Mouse (Mus musculus) midbrain, embryonic 16.5 days (tissue): ENCODE measurements around the gene Gpr87. TPM values are rescaled to one million over a fixed set of nuclear protein-coding genes. Genes with fewer than 3 reads are reported as not detected.

Experiments used
- ATAC-seq: fragments of 200-750 bp; cut with Nextera tagmentation; 2 replicates; pipeline ENCODE4 v1.8.0; 2017; ENCODE audit warnings: moderate TSS enrichment
- H3K27ac ChIP-seq: fragments of 300-500 bp; sonication (generic); 2 replicates; pipeline ENCODE4 v1.5.1; 2014; ENCODE audit warnings: mild to moderate bottlenecking, low read length, mixed read lengths
- H3K27me3 ChIP-seq: fragments of 300-500 bp; sonication (generic); 2 replicates; pipeline ENCODE4 v1.6.1; 2014; ENCODE audit warnings: low read depth, low read length, mixed read lengths; ENCODE audit not compliant: control insufficient read depth, insufficient read depth
- H3K36me3 ChIP-seq: fragments of 300-500 bp; sonication (generic); 2 replicates; pipeline ENCODE4 v1.6.1; 2014; ENCODE audit warnings: mild to moderate bottlenecking, low read length, moderate library complexity, mixed read lengths; ENCODE audit not compliant: control insufficient read depth, insufficient read depth
- H3K4me1 ChIP-seq: fragments of 300-500 bp; sonication (generic); 2 replicates; pipeline ENCODE4 v1.6.1; 2014; ENCODE audit warnings: mild to moderate bottlenecking, low read length, mixed read lengths; ENCODE audit not compliant: control insufficient read depth, insufficient read depth
- H3K4me2 ChIP-seq: fragments of 300-500 bp; sonication (generic); 2 replicates; pipeline ENCODE4 v1.6.1; 2014; ENCODE audit warnings: mild to moderate bottlenecking, low read length, mixed read lengths
- H3K4me3 ChIP-seq: fragments of 300-500 bp; sonication (generic); 2 replicates; pipeline ENCODE4 v1.5.1; 2014; ENCODE audit warnings: low read depth, mild to moderate bottlenecking, low read length, moderate library complexity, mixed read lengths
- H3K9ac ChIP-seq: fragments of 300-500 bp; sonication (generic); 2 replicates; pipeline ENCODE4 v1.6.1; 2014; ENCODE audit warnings: low read depth, low read length, mixed read lengths
- H3K9me3 ChIP-seq: fragments of 300-500 bp; sonication (generic); replicated peaks from 2 replicates; pipeline ENCODE4 v1.6.1; 2014; ENCODE audit warnings: mild to moderate bottlenecking, low read length, mixed read lengths; ENCODE audit not compliant: control insufficient read depth, poor library complexity, severe bottlenecking
- WGBS: fragments of 180-500 bp; shearing (Covaris S2); extraction: QIAGEN DNeasy Blood & Tissue Kit; methylation state at CpG from one replicate; pipeline ENCODE4 v1.1.7; 2014; 5-methylcytosine and 5-hydroxymethylcytosine counted together
- polyA plus RNA-seq: library from polyadenylated mRNA; unstranded; fragments of >200 nt; fragmentation: Nextera tagmentation; extraction: Ambion mirVana; gene quantifications from 2 replicates; pipeline ENCODE4 v1.2.1, GENCODE M21; 2015

Gene Gpr87
- polyA plus RNA-seq, 1 experiment from 2014 or later = not detected

DNA sequence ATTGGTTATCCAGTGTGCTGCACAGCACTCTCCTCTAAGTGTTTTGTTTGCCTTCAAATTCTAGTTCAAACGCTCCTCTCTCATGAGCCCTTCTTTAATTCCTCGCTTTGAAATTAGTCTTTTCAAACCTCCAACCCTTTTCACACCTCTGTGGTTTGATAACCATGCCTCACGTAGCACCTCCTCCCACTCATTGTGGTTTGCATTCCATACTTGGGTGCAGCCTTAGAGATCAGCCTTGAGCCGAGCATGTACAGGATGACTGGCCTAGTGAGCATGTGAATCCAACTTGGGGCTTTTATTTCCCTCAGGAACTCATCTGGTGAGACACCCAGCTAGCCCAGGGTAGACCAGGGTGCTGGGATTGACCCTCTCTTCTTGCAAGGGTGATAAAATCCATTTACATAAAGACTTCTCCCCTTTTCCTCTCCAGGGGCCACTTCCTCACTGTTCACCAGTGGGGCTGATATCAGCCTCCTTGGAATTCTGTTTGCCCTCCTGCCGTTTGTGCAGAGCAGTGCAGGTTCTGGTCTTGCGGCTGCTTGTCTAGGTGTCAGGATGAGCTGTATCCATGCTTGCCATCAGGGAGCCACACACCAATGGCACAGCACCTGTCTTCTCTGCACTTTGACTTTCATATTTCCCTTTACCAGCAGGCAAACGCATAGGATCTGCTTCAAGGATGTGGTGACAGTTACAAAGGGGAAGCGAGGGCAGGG is 9.1 kb upstream of the Gpr87 start:
- no peak overlapping the region for H3K9ac ChIP-seq
- H3K4me2 ChIP-seq = no peak overlapping the region
- H3K36me3 ChIP-seq = no peaks in the 10 kb centered on the region
- WGBS = 79% methylated on average over 8 of the region's 8 CpGs
- H3K27ac ChIP-seq = no peak overlapping the region
- no peaks in the 10 kb centered on the region for H3K4me1 ChIP-seq
- H3K9me3 ChIP-seq = no peaks in the 10 kb centered on the region
- no peak for ATAC-seq
- H3K4me3 ChIP-seq = no peak overlapping the region
- H3K27me3 ChIP-seq = no peaks in the 10 kb centered on the region

DNA sequence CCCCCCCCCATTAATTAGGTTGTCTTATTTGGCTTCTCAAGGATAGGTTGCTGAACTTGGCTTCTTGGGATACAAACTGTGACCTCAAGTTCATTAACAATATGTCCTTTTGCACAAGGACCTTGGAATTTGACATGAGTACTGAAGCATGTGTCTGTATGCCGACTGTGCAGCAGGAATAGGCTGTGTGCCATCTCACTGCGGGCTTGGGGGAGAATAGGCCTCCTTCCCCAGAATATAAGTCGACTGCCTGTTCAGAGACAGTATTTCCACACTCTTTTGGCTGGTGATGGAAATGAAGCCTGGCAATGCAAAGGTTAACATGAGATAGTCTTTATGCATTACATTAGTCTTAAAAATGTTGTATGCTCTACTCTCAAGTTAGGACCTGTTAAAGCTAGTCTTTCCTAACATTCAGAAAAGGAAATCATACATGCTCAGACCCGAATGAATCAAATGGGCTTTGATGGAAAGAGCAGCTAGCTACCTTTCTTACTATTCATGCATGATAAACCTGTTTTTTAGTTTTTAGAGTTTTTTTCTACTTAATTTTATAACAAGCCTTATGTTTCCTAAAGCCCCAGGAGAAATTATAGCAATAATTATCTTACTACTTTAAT is 2.5 kb upstream of the Gpr87 start:
- Histone ChIP-seq H3K4me2 (no peak overlapping the region), H3K36me3 (no peaks in the 10 kb centered on the region), H3K27ac (no peak overlapping the region), H3K9ac (no peak overlapping the region), H3K9me3 (no peaks in the 10 kb centered on the region), H3K27me3 (no peaks in the 10 kb centered on the region), H3K4me3 (no peak overlapping the region), H3K4me1 (no peaks in the 10 kb centered on the region)
- WGBS = 83% methylated on average over 4 of the region's 4 CpGs
- no peak for ATAC-seq

DNA sequence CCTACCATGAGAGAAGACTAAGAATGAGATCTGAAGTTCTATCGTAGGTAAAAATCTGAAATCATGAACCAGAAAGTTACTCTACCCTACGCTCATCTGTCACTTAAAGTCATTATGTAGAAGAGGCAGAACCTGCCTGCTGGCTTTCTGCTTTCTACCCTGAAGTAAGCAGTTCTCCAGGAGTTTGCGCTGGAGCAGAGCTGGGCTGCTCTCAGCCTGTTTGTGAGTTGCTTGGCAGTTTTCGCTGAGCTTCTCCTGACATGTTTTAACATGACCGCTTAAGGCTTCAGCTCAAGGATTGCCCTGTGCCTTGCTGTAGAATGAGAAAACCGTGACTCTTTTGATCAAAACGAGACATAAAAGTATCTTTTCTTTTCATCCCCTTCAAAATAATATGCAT is 805 bp downstream of the Gpr87 start:
- no peak overlapping the region for H3K27ac ChIP-seq
- H3K4me3 ChIP-seq = no peak overlapping the region
- H3K4me2 ChIP-seq = no peak overlapping the region
- H3K4me1 ChIP-seq = no peaks in the 10 kb centered on the region
- H3K9me3 ChIP-seq = no peaks in the 10 kb centered on the region
- no peak overlapping the region for H3K9ac ChIP-seq
- H3K27me3 ChIP-seq = no peaks in the 10 kb centered on the region
- no peaks in the 10 kb centered on the region for H3K36me3 ChIP-seq
- 93% methylated on average over 7 of the region's 7 CpGs for WGBS
- no peak for ATAC-seq

DNA sequence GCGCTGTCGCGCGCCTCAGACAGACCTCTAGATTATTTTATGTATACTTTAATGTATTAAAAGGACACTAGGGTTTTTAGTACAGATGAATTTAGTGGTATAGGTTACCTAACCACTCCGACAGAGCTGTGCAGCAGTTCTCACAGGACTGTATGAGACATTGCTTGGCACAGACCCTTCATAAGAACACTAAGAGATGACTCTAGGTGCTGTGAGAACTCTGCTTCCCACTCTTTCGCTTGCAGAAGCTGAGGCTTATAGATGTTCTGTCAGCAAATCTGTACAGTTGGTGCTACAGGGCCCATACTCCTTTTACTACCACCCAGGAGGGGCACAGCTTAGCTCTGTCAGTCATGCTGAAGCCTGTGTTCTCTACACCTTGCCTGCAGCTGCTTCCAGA is 3.2 kb downstream of the Gpr87 start:
- Histone ChIP-seq H3K27me3 (no peaks in the 10 kb centered on the region), H3K9ac (no peak overlapping the region), H3K4me2 (no peak overlapping the region), H3K4me3 (no peak overlapping the region), H3K9me3 (no peaks in the 10 kb centered on the region), H3K27ac (no peak overlapping the region), H3K36me3 (no peaks in the 10 kb centered on the region), H3K4me1 (no peaks in the 10 kb centered on the region)
- 96% methylated on average over 6 of the region's 6 CpGs for whole genome bisulfite sequencing
- no peak for ATAC-seq

DNA sequence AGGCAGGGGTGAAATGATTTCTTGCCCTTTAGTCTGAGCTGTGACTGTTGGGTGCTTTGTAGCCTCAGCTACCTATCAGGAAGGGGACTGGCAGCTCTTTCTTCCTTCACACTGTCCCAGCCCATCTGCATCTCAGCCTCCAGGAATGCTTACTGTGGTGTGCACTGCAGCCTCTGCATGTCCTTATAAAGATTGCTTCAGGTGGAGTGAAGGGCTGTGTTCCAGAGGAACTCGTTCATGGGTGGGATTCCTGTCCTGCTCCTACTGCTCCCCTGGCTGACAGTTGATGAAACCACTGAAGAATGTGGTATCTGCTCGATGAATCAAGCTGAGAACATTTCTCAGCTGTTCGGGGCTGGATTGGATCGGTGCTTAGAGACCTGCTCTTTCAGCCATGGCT is 7.6 kb downstream of the Gpr87 start:
- H3K9ac ChIP-seq = no peak overlapping the region
- 91% methylated on average over 4 of the region's 4 CpGs for WGBS
- no peak overlapping the region for H3K4me3 ChIP-seq
- H3K36me3 ChIP-seq = no peaks in the 10 kb centered on the region
- no peaks in the 10 kb centered on the region for H3K27me3 ChIP-seq
- H3K27ac ChIP-seq = no peak overlapping the region
- no peak overlapping the region for H3K4me2 ChIP-seq
- no peaks in the 10 kb centered on the region for H3K4me1 ChIP-seq
- no peak for ATAC-seq
- H3K9me3 ChIP-seq = no peaks in the 10 kb centered on the region

DNA sequence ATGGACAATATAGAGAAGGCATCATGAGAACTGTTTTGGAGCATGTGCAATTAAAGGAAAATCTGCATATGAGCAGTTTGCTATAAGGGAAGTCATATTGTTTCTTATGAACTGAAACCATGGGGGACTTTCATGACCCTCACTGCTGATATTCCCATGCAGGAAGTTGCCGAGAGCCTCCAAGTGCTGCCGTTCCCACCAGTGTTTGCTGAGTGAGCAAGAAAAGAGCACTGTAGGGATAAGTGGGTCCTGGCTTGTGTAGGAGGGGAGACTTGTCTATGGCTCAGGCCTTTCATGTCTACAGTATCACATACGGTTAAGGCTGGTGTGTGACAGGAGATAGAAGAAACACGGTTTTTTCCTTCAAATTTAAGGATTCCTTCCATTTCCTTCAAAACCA is 9.2 kb downstream of the Gpr87 start:
- 94% methylated on average over 4 of the region's 4 CpGs for WGBS

DNA sequence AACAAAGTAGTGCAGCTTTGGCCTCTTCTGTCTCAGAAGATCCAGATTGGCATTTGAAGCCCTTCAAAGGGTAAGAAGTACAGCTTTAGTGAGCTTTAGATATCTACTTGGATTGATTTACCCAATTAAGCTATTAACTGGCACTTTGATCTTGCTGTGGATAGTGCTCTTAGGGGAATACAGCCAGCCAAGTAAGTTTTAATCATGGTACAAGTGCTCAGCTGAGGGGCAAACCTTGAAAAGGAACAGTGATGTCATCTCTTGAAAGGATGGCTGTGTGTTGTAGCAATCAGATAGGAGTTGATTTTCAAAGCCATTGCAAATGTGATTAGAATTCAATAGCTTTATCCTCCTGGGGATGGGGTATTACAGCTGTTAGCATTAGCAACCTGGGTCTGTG is 12.8 kb downstream of the Gpr87 start:
- ATAC-seq = peak; percentile 57; the same call in 1 of the 2 replicates
- Histone ChIP-seq H3K4me2 (no peak overlapping the region), H3K4me3 (no peak overlapping the region), H3K9me3 (no peaks in the 10 kb centered on the region), H3K27me3 (no peaks in the 10 kb centered on the region), H3K36me3 (no peaks in the 10 kb centered on the region), H3K27ac (no peak overlapping the region), H3K9ac (no peak overlapping the region), H3K4me1 (no peaks in the 10 kb centered on the region)

More for the DNA sequence above, 9.2 kb downstream of the Gpr87 start:
- H3K4me2 ChIP-seq = no peak overlapping the region
- no peaks in the 10 kb centered on the region for H3K4me1 ChIP-seq
- H3K9me3 ChIP-seq = no peaks in the 10 kb centered on the region
- no peak overlapping the region for H3K27ac ChIP-seq
- H3K9ac ChIP-seq = no peak overlapping the region
- no peak for ATAC-seq
- no peak overlapping the region for H3K4me3 ChIP-seq
- no peaks in the 10 kb centered on the region for H3K36me3 ChIP-seq
- no peaks in the 10 kb centered on the region for H3K27me3 ChIP-seq

DNA sequence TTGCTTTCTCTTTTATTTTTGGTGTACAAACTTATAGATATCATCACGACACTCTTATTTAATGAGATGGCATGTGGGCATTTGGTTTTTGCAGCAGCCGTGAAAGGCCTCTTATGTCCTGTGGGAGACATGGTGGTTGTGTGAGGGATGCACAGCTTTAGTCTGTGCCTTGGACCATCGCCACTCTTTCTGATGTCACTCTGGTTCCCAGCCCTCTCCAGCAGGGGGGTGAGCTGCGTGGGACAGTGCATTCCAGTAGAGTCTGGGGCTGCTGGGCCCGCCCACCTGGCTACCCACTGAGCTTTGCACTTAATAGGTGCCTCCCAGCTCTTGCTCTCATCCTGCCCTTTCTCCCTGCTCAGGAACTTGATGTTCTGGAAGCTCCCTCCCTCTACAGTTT is 13.8 kb downstream of the Gpr87 start:
- no peak overlapping the region for H3K4me2 ChIP-seq
- H3K4me3 ChIP-seq = no peak overlapping the region
- WGBS = 76% methylated on average over 5 of the region's 5 CpGs
- H3K9ac ChIP-seq = no peak overlapping the region
- no peaks in the 10 kb centered on the region for H3K9me3 ChIP-seq
- no peaks in the 10 kb centered on the region for H3K27me3 ChIP-seq
- ATAC-seq = no peak
- H3K36me3 ChIP-seq = no peaks in the 10 kb centered on the region
- H3K4me1 ChIP-seq = no peaks in the 10 kb centered on the region
- H3K27ac ChIP-seq = no peak overlapping the region

DNA sequence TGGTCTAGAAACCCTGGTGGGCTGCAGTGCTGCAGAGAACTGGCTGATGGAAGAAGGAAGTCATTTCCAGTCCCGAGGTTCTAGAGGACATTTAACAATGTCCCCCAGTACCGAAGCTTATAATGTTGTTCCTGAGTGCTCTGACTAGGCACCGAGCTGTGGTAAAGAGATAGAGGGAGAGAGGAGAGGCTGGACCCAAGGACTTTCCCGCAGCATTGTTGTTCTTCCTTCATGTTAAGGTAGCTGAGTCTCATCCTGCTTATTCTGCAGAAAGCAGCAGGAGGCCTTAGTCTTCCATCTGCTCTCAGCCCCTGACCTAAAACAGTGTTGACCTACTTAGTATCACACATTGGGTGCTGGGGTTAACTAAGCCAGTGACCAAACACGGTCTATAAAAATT is 18.0 kb downstream of the Gpr87 start:
- Histone ChIP-seq H3K4me3 (no peak overlapping the region), H3K4me2 (no peak overlapping the region), H3K9me3 (no peaks in the 10 kb centered on the region), H3K36me3 (no peaks in the 10 kb centered on the region), H3K27me3 (no peaks in the 10 kb centered on the region), H3K27ac (no peak overlapping the region), H3K9ac (no peak overlapping the region), H3K4me1 (no peaks in the 10 kb centered on the region)
- WGBS = 70% methylated on average over 5 of the region's 5 CpGs
- no peak for ATAC-seq
